Comparison of ENCODE assay signal across 20 mouse cellular contexts in genomic region chr1:182902095-182902494, GRCm38 (mm10). TPM values are rescaled to one million over a fixed set of nuclear protein-coding genes. Genes with fewer than 3 reads are reported as not detected.
DNase-seq lines count a peak whose midpoint lies in the region; ATAC-seq and TF ChIP-seq lines count a peak whose summit lies in the region.
"Had no signal": no experiment of that assay in that cellular context is flagged by ENCODE, and none has a peak within 500 bp of the region (broad histone marks: within the 10 kb centered on the region; RNA-seq: fewer than 3 reads in every experiment).

No protein-coding gene starts in this region.

- no peak for TF ChIP-seq POLR2A in brain, embryonic 14.5 days (IDR thresholded peaks at IDR 0.05; ENCODE audit: borderline replicate concordance, extremely low read depth, insufficient read depth, insufficient read length, poor library complexity, severe bottlenecking)

- 45% methylated on average over 5 of the region's 5 CpGs for WGBS in hindbrain, postnatal 0 days
- 81% methylated on average over 5 of the region's 5 CpGs for WGBS in hindbrain, embryonic 10.5 days

- H3K27ac ChIP-seq in hindbrain, postnatal 0 days = no peak overlapping the region
- H3K27ac ChIP-seq in hindbrain, embryonic 10.5 days = no peak overlapping the region
- H3K27ac ChIP-seq: embryonic facial prominence, embryonic 12.5 days; hindbrain, embryonic 15.5 days; kidney, postnatal 0 days; layer of hippocampus, adult 2 months; limb, embryonic 12.5 days; liver, embryonic 14.5 days; midbrain, embryonic 13.5 days had no signal

- no peak for TF ChIP-seq CTCF in hindbrain, postnatal 0 days (IDR thresholded peaks at IDR 0.05; ENCODE audit: low read depth)
- no peak for TF ChIP-seq CTCF in brain, embryonic 14.5 days (IDR thresholded peaks at IDR 0.05; ENCODE audit: borderline replicate concordance, extremely low read depth, insufficient read depth, insufficient read length)

- H3K36me3 ChIP-seq in hindbrain, postnatal 0 days (ENCODE audit: insufficient read depth, low read length) = no peaks in the 10 kb centered on the region
- no peaks in the 10 kb centered on the region for H3K36me3 ChIP-seq in hindbrain, embryonic 10.5 days
- H3K36me3 ChIP-seq: embryonic facial prominence, embryonic 12.5 days; hindbrain, embryonic 15.5 days; limb, embryonic 12.5 days; midbrain, embryonic 13.5 days had no signal

- H3K9me3 ChIP-seq in hindbrain, postnatal 0 days (ENCODE audit: low read length) = no peaks in the 10 kb centered on the region
- H3K9me3 ChIP-seq in hindbrain, embryonic 10.5 days = no peaks in the 10 kb centered on the region
- H3K9me3 ChIP-seq: embryonic facial prominence, embryonic 12.5 days; hindbrain, embryonic 15.5 days; limb, embryonic 12.5 days had no signal

- H3K9ac ChIP-seq in hindbrain, postnatal 0 days (replicated peaks; ENCODE audit: low read length) = no peak overlapping the region
- H3K9ac ChIP-seq: embryonic facial prominence, embryonic 12.5 days; hindbrain, embryonic 15.5 days; limb, embryonic 12.5 days; liver, embryonic 14.5 days; midbrain, embryonic 13.5 days had no signal

- no peak for ATAC-seq in hindbrain, postnatal 0 days
- ATAC-seq: lung, postnatal 0 days; midbrain, embryonic 13.5 days had no signal

- 0 out of 2 replicates have a peak, but pooled peaks cover 3% of the 10 kb centered on the region for H3K4me1 ChIP-seq in hindbrain, postnatal 0 days (ENCODE audit: insufficient read depth, low read length)
- peaks cover 9% of the 10 kb centered on the region for H3K4me1 ChIP-seq in hindbrain, embryonic 10.5 days (replicated peaks)
- H3K4me1 ChIP-seq: embryonic facial prominence, embryonic 12.5 days; limb, embryonic 12.5 days had no signal

- no peak overlapping the region for H3K4me3 ChIP-seq in hindbrain, postnatal 0 days (ENCODE audit: low read length)
- no peak overlapping the region for H3K4me3 ChIP-seq in hindbrain, embryonic 10.5 days
- H3K4me3 ChIP-seq: embryonic facial prominence, embryonic 12.5 days; hindbrain, embryonic 15.5 days; layer of hippocampus, adult 2 months; limb, embryonic 12.5 days; midbrain, embryonic 13.5 days had no signal

- DNase-seq in hindbrain, postnatal 0 days (ENCODE audit: low spot score) = peak; percentile 35
- no peak for DNase-seq in hindbrain, embryonic 10.5 days (ENCODE audit: low spot score)
- DNase-seq in right cerebral cortex, adult 2 months (ENCODE audit: low spot score in 2 of 2) = peak; percentile 41 to 50
- no peak for DNase-seq in right cerebral cortex, postnatal 14 days
- DNase-seq in brain, embryonic 14.5 days (ENCODE audit: low read depth) = peak; percentile 45
- DNase-seq in cerebellum, adult 9-11 months = no peak
- no peak for DNase-seq in spleen, postnatal 4 days (ENCODE audit: low spot score in 2 of 2)
- DNase-seq: adrenal gland, adult 8-10 months; cerebellum, adult 11-12 months; gastrocnemius, postnatal 25 days; kidney, adult 11 months; thymus, postnatal 36 days had no signal

- no peak overlapping the region for H3K4me2 ChIP-seq in hindbrain, postnatal 0 days (ENCODE audit: low read depth, low read length)
- H3K4me2 ChIP-seq: embryonic facial prominence, embryonic 12.5 days; hindbrain, embryonic 15.5 days; limb, embryonic 12.5 days; midbrain, embryonic 13.5 days had no signal

- no peaks in the 10 kb centered on the region for H3K27me3 ChIP-seq in hindbrain, postnatal 0 days (ENCODE audit: insufficient read depth, low read length)
- H3K27me3 ChIP-seq in hindbrain, embryonic 10.5 days (ENCODE audit: insufficient read depth, poor library complexity, severe bottlenecking) = no peaks in the 10 kb centered on the region
- H3K27me3 ChIP-seq: embryonic facial prominence, embryonic 12.5 days; hindbrain, embryonic 15.5 days; limb, embryonic 12.5 days; midbrain, embryonic 13.5 days had no signal

RNA-seq across cellular contexts. Expression of gene Tlr5, which starts 52.5 kb away (rescaled TPM):
- total RNA-seq in hindbrain, postnatal 0 days (2014; rRNA removed) = 0.47 and 1.4 TPM in 2 replicates
- 0.30 and 0.55 TPM in 2 replicates for polyA plus RNA-seq in hindbrain, postnatal 0 days (2015; fragmentation: Nextera tagmentation; extraction: Ambion mirVana)
- 0.33 and 0.42 TPM in 2 replicates for polyA plus RNA-seq in hindbrain, embryonic 10.5 days (2016; fragmentation: Nextera tagmentation; extraction: Ambion mirVana)
- 0.61 and 0.64 TPM in 2 replicates for polyA plus RNA-seq in brain, embryonic 14.5 days (2012; rRNA removed)

Comparison
In these comparisons a context has a peak if more than half of its experiments do, and no peak if none do; other contexts are left out.
1. DNase-seq: peak in hindbrain, postnatal 0 days (single experiment), right cerebral cortex, adult 2 months (2 of 2) and brain, embryonic 14.5 days (single experiment); none in hindbrain, embryonic 10.5 days (single experiment), right cerebral cortex, postnatal 14 days (single experiment), cerebellum, adult 9-11 months (single experiment) and spleen, postnatal 4 days (0 of 2).